Comparison of ENCODE assay signal across 24 mouse cellular contexts in the genomic region with DNA sequence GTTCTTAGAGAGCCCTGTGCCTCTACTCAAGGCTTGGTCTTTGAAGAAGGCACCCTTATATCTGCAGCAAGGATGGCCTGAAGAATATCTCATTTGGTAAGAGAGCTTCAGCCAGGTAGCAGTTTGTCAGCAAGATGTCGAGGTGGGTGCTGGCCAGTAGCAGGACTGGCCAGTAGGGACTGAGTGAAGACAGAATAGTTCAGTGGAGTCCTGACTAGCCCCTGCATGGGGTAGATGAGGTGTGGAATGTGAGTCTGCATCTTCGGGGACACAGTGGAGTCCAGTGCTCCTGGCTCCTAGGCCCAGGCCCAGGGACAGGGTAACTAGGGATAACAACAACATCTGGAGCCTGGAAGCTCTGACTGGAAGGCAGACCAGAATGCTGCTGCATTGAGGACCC. TPM values are rescaled to one million over a fixed set of nuclear protein-coding genes. Genes with fewer than 3 reads are reported as not detected.
DNase-seq lines count a peak whose midpoint lies in the region; ATAC-seq and TF ChIP-seq lines count a peak whose summit lies in the region.
"Had no signal": no experiment of that assay in that cellular context is flagged by ENCODE, and none has a peak within 500 bp of the region (broad histone marks: within the 10 kb centered on the region; RNA-seq: fewer than 3 reads in every experiment).

No protein-coding gene starts in this region.

- no peak overlapping the region for H3K4me2 ChIP-seq in midbrain, embryonic 11.5 days
- no peak overlapping the region for H3K4me2 ChIP-seq in midbrain, embryonic 15.5 days
- no peak overlapping the region for H3K4me2 ChIP-seq in limb, embryonic 11.5 days (ENCODE audit: low read depth, severe bottlenecking)
- H3K4me2 ChIP-seq: liver, embryonic 11.5 days had no signal

- WGBS in heart, adult 2 months = 26% methylated on average over 2 of the region's 2 CpGs
- WGBS in midbrain, embryonic 11.5 days = 6% methylated on average over 2 of the region's 2 CpGs
- WGBS in midbrain, embryonic 15.5 days = 7% methylated on average over 2 of the region's 2 CpGs
- 12% methylated on average over 2 of the region's 2 CpGs for WGBS in limb, embryonic 11.5 days

- H3K9me3 ChIP-seq in midbrain, embryonic 11.5 days (ENCODE audit: control insufficient read depth, low read length) = no peaks in the 10 kb centered on the region
- no peaks in the 10 kb centered on the region for H3K9me3 ChIP-seq in midbrain, embryonic 15.5 days
- no peaks in the 10 kb centered on the region for H3K9me3 ChIP-seq in limb, embryonic 11.5 days (ENCODE audit: control insufficient read depth, low read length)
- H3K9me3 ChIP-seq: stomach, embryonic 15.5 days had no signal

- H3K27me3 ChIP-seq in heart, adult 2 months (ENCODE audit: control insufficient read depth, insufficient read depth, low read length) = peaks cover 5% of the 10 kb centered on the region
- peaks cover 93% of the 10 kb centered on the region for H3K27me3 ChIP-seq in midbrain, embryonic 11.5 days (ENCODE audit: control insufficient read depth, insufficient read depth, low read length)
- H3K27me3 ChIP-seq in midbrain, embryonic 15.5 days (replicated peaks) = peaks cover 93% of the 10 kb centered on the region
- H3K27me3 ChIP-seq in limb, embryonic 11.5 days (ENCODE audit: control insufficient read depth, insufficient read depth, low read length) = peaks cover 88% of the 10 kb centered on the region

- H3K9ac ChIP-seq in heart, adult 2 months (ENCODE audit: low read depth, low read length) = peak overlapping the region; percentile 66; the same call in 1 of the 2 replicates
- no peak overlapping the region for H3K9ac ChIP-seq in midbrain, embryonic 11.5 days (ENCODE audit: low read length)
- H3K9ac ChIP-seq in midbrain, embryonic 15.5 days = no peak overlapping the region
- no peak overlapping the region for H3K9ac ChIP-seq in limb, embryonic 11.5 days (ENCODE audit: low read length)
- H3K9ac ChIP-seq: stomach, embryonic 15.5 days had no signal

- TF ChIP-seq POLR2A in heart, adult 2 months (IDR thresholded peaks at IDR 0.05; ENCODE audit: insufficient read depth, low read depth, low read length) = 0 out of 2 replicates have a peak, but pooled peaks have one; percentile 26

- H3K79me2 ChIP-seq in heart, adult 2 months (replicated peaks; ENCODE audit: control insufficient read depth, insufficient read depth, low read length) = no peaks in the 10 kb centered on the region

- no peak for ATAC-seq in midbrain, embryonic 11.5 days (ENCODE audit: low FRiP score)
- no peak for ATAC-seq in midbrain, embryonic 15.5 days (replicated peaks)
- no peak for ATAC-seq in limb, embryonic 11.5 days (ENCODE audit: insufficient number of reproducible peaks, low FRiP score, low TSS enrichment, low read depth)
- no peak for ATAC-seq in megakaryocyte, adult 5-6 weeks (ENCODE audit: poor library complexity, severe bottlenecking)

- H3K4me3 ChIP-seq in heart, adult 2 months = no peak overlapping the region; the same call in 1 of the 2 replicates
- no peak overlapping the region for H3K4me3 ChIP-seq in midbrain, embryonic 11.5 days (ENCODE audit: low read depth, low read length)
- no peak overlapping the region for H3K4me3 ChIP-seq in midbrain, embryonic 15.5 days
- H3K4me3 ChIP-seq in limb, embryonic 11.5 days (ENCODE audit: low read depth, low read length) = no peak overlapping the region

- TF ChIP-seq EP300 in heart, adult 2 months (IDR thresholded peaks at IDR 0.05; ENCODE audit: insufficient read depth, low read depth, low read length) = no peak

- DNase-seq in heart, adult 2 months = no peak
- DNase-seq in heart, adult 11 months = no peak
- peak; percentile 92 for DNase-seq in midbrain, embryonic 11.5 days (ENCODE audit: low spot score, missing footprints)
- peak; percentile 27 to 36 for DNase-seq in heart, postnatal 10 days
- DNase-seq in limb, embryonic 11.5 days (ENCODE audit: low spot score) = peak; percentile 38
- no peak for DNase-seq in cerebellum, postnatal 10 days
- DNase-seq: cerebellum, postnatal 25 days; gastrocnemius, postnatal 10 days; kidney, adult 9 months; kidney, postnatal 4 days; lung, adult 2 months; lung, postnatal 4 days; right cerebral cortex, postnatal 14 days; thymus, adult 2 months had no signal

- no peaks in the 10 kb centered on the region for H3K36me3 ChIP-seq in heart, adult 2 months (ENCODE audit: control insufficient read depth, insufficient read depth, low read length)
- no peaks in the 10 kb centered on the region for H3K36me3 ChIP-seq in midbrain, embryonic 11.5 days (ENCODE audit: control insufficient read depth, insufficient read depth, low read length)
- H3K36me3 ChIP-seq in midbrain, embryonic 15.5 days (replicated peaks) = no peaks in the 10 kb centered on the region
- no peaks in the 10 kb centered on the region for H3K36me3 ChIP-seq in limb, embryonic 11.5 days (ENCODE audit: control insufficient read depth, insufficient read depth, low read length)
- H3K36me3 ChIP-seq: stomach, embryonic 15.5 days had no signal

- TF ChIP-seq CTCF in heart, adult 2 months (IDR thresholded peaks at IDR 0.05) = no peak

- intact Hi-C loops in heart, adult 2 months (cut with DNase I) = loop anchor here (2.0 to 5.0 kb wide), 2 partner anchors 65 to 90 kb away; no protein-coding TSS in a partner anchor
- intact Hi-C loops in heart, postnatal 10 days (cut with DNase I) = loop anchor here (5.0 kb wide), 2 partner anchors 50 to 95 kb away; no protein-coding TSS in a partner anchor

- no peaks in the 10 kb centered on the region for H3K4me1 ChIP-seq in heart, adult 2 months (ENCODE audit: control insufficient read depth, insufficient read depth, low read length)
- H3K4me1 ChIP-seq in midbrain, embryonic 11.5 days (ENCODE audit: control insufficient read depth, insufficient read depth, low read length) = peaks cover 25% of the 10 kb centered on the region
- H3K4me1 ChIP-seq in midbrain, embryonic 15.5 days = peaks cover 40% of the 10 kb centered on the region
- H3K4me1 ChIP-seq in limb, embryonic 11.5 days (ENCODE audit: control insufficient read depth, insufficient read depth, low read length) = peaks cover 14% of the 10 kb centered on the region

- H3K27ac ChIP-seq in heart, adult 2 months = peak overlapping the region; percentile 87
- no peak overlapping the region for H3K27ac ChIP-seq in midbrain, embryonic 11.5 days (ENCODE audit: low read depth, low read length)
- no peak overlapping the region for H3K27ac ChIP-seq in midbrain, embryonic 15.5 days
- H3K27ac ChIP-seq in limb, embryonic 11.5 days (replicated peaks; ENCODE audit: low read depth, low read length) = no peak overlapping the region
- H3K27ac ChIP-seq: stomach, embryonic 15.5 days had no signal

RNA-seq across cellular contexts. Expression of gene Irx4, which starts 1.6 kb away (rescaled TPM):
- total RNA-seq in heart, adult 2 months (2021) = 10 to 100 TPM; 26.5 to 30.9 TPM
- polyA plus RNA-seq in heart, adult 2 months (2012; rRNA removed) = 15.6 and 19.8 TPM in 2 replicates
- 0.41 and 0.87 TPM in 2 replicates for polyA plus RNA-seq in midbrain, embryonic 11.5 days (2014; fragmentation: Nextera tagmentation; extraction: Ambion mirVana)
- polyA plus RNA-seq in midbrain, embryonic 15.5 days (2015; fragmentation: Nextera tagmentation; extraction: Ambion mirVana) = 0.96 and 1.7 TPM in 2 replicates
- 10 to 100 TPM; 27.6 to 49.8 TPM for total RNA-seq in heart, postnatal 10 days (2021)
- polyA plus RNA-seq in limb, embryonic 11.5 days (2014; fragmentation: Nextera tagmentation; extraction: Ambion mirVana) = 2.8 and 3.1 TPM in 2 replicates
- not detected in 2 replicates for total RNA-seq in megakaryocyte, adult 5-6 weeks (2015)
- not detected in 2 replicates for total RNA-seq in megakaryocyte, adult 5-6 weeks (2017)
- total RNA-seq: adrenal gland, adult 18-20 months; CH12.LX; gastrocnemius, postnatal 10 days; layer of hippocampus, postnatal 14 days; left cerebral cortex, postnatal 10 days had no signal
- polyA plus RNA-seq: frontal cortex, adult 2 months; liver, embryonic 11.5 days; lung, adult 2 months; urinary bladder, adult 2 months had no signal

Comparison
In these comparisons a context has a peak if more than half of its experiments do, and no peak if none do; other contexts are left out.
1. DNase-seq: peak in midbrain, embryonic 11.5 days (single experiment), heart, postnatal 10 days (2 of 2) and limb, embryonic 11.5 days (single experiment); none in heart, adult 2 months (0 of 2), heart, adult 11 months (single experiment) and cerebellum, postnatal 10 days (0 of 2).